Mouse (Mus musculus): ENCODE measurements around the gene Abi3bp.

DNA sequence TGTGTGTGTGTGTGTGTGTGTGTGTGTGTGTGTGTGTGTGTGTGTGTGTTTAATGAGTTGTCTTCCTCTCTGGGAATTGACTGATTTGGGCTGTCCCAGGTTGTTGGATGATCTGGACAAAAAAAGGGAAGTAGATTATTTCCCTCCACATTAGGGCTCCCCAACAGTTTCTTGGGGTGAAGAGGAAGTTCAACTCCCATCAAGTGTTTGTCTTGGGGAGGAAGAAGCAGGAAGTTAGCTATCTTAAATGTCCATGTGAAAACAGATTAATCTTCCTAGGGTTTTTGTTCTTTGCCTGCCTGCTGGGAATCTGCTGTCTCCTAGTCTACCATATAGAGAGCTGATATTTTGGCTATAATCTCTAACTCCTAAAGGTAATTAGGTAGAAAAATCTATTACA lies 181.2 kb downstream of the Abi3bp start:
- TF ChIP-seq CTCF (IDR thresholded peaks at IDR 0.05): no peak
- TF ChIP-seq EP300 (IDR thresholded peaks at IDR 0.05; ENCODE audit: insufficient read depth, low read depth, low read length): no peak
